Mouse (Mus musculus) frontal cortex, postnatal 14 days (tissue): ENCODE data around the gene Srd5a1.
A peak's percentile ranks its signal among the peaks of the same experiment; 100 is the strongest.
"Not testable (repeated sequence)": the region's sequence is repeated elsewhere in the genome, so short reads cannot be mapped to it uniquely, and the experiment has no call there.

Experiments
- DNase-seq, 2 experiments: peaks; one replicate each; pipeline ENCODE4 v3.0.0; 2022; ENCODE audit warnings: low spot score in 2 of 2

Srd5a1 gene

DNA sequence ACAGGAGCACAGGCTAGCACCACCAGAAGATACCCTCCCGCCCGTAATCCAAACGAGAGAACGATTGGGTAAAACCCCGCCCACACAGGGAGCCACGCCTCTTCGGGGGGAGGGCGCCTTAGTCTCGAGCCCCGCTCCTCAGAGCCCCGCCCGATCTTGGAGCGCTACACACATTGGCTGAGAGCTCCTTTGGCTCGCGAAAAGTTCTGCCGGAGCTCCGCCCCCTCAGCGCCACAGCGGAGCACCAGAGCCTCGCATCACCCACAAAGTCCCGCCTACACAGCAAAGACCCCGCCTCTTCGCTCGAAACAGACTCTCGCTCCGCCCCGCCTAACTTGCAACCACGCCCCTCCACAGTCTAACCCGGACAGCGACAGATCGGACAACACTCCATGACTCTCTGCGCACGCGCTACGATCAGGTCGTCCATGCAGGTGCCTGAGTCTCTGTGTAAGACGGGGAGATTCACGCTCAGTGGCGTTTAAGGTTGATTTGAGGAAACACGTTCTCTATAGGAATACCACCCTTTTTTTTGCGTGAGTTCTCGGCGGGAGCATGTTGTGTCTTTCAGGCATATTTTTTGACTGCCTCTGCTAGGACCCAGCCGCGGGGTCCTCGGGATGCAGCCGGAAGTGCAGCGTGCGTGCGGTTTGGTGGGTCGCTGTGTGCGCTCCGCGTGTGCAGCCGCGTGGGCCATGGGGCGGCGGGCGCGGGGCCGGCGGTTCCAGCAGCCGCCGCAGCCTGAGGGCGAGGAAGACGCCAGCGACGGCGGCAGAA, at the start of gene Srd5a1:
Srd5a1 (minus strand) TSS at position 45 of the 777 bp plus-strand sequence.
- DNase-seq, result peak; percentile 98 to 99

DNA sequence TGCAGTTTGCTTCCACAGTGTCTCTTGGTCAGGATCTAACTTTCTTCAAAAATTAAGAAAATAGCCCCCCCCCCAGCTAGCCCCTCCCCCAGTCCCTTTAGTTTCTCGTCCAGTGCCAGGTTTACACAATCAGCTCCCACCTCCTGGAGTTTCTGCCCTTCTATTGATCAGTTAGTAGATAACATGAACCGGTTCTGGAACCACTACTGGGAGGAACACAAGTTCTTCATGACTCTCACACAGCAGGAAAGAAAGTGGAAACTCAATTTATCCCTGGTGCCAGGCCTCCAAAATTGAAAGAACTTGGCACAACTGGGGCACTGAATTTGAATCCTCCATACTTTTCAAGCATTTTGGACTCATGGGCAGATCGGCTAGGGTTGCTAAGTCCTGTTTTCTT, 43.3 kb upstream of the Srd5a1 start:
- DNase-seq, result no peak

DNA sequence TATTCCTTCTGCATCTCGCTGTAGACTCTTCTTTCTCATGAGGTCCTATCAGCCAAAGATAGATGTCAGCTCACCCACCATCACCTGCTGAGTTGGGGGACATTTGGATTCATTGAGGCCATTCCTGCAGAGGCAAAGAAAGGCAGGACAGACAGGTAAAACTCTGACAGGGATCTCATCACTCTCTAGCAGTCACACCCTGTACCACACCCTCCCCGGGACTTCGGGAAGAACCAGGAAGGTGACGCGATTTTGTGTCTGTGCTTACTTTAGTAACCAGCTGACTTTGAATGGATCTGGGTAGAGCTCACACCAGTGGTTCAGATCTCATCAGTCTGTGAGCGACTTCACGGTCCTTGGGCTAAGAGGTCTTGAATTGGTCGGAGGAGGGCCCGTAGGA, 35.2 kb upstream of the Srd5a1 start:
- no peak for DNase-seq

DNA sequence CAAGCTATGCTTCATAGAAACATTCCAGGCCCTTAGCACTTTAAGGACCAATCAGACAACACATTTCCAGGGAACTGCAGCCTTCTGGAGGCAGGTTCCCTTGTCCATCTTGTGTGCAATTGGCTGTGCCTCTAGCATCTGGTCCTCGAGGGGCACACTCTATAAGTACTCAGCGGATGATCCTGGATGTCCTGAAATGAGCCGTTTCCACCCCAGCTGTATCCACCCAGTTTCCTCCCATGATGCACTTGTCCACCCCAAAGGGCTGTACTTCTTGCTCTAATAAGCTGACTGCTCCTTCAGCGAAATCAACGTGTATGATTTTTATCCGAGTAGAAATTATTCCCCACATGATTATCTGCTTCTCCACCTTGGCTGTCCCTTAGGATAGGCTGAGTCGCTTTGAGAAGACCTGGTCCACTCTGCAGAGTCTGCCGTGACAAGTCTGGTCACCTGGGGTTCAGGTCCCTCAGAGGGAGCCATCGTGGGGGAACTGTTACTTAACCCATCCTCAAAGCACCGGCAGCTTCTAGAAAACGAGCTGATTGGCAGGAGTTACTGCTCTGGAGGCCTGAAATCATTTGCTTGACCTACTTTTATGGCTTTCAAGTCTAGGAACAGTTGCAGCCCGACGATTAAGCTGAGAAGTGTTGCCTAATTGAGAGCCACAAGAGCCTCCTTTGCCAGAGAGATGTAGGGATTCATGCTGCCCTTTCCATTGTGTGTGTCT, 34.6 kb upstream of the Srd5a1 start:
- DNase-seq, result no peak

DNA sequence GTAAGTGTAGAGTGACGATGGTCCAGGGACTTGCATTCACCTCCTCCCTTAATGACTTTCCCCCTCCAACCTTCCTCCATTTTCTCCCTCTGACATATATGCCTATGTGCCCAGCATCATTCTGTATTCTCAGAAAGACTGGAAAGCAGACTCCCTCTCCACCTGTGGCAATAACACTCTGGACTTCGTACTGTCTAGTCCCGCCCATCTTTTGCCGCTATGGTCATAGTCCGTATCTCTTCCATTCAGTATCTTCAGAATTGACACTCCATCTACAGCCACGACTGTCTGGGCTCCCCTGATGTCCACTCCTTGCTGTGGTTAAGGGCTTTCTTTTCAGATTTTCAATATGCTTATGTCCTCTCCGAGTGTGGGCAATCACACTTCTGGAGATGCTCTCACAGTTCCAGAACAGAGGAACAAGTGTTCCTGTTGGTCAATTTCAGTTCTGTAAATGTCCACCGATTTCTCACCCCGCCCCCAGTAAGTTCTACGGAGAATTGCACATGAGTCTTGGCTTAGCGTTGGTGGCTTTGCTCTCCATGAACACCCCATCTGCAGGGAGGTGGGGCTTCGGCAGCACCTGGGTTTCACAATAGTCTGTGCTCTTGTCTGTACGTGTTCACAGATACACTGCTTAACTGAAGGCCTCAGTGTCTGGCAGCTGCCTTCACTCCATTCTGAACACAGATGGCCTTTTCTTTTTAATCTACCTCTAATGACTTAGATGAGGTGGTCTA, 33.4 kb upstream of the Srd5a1 start:
- no peak for DNase-seq

DNA sequence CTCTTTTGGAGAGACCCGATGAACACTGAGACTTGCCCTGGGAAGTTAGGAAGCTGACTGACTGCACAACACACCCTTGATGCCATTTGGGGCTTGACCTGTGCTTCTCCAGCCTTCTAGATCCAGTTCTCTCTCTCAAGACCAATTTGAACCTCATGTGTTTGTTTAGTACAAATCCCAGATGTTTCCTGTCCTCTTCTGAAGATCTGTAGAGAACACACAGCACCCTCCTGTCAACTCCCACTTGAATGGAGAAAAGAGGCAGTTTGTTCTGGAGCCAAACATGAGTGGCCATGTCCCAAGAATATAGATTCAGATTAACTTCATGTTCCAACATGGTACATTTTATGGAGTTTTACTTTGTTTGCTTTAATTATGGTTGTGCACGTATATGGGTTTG, 32.7 kb upstream of the Srd5a1 start:
- no peak for DNase-seq

DNA sequence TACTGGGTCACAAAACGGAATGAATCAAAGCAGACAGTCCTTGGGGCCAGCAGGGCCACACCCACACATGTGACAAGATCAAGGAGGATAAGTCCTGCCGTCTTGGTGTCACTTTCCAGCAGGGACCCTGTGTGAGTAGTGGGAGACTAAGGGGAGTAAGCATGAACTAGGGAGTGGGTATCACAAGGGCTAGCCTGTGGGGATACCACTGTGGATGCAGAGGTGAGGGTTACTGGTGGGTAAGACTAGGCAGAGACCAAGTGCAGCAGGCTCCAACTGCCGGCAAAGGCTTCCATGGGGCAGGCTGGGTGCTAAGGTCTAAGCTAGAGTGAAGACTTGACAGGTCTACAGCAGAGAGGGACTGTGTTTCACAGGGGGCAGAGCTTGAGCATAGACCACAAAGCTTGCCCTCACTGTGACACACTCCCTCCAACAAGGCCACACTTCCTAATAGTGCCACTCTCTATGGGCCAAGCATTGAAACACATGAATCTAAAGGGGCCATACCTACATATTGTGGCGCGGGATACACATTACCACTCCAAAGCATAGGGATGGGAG, 31.5 kb upstream of the Srd5a1 start:
- DNase-seq, result no peak

DNA sequence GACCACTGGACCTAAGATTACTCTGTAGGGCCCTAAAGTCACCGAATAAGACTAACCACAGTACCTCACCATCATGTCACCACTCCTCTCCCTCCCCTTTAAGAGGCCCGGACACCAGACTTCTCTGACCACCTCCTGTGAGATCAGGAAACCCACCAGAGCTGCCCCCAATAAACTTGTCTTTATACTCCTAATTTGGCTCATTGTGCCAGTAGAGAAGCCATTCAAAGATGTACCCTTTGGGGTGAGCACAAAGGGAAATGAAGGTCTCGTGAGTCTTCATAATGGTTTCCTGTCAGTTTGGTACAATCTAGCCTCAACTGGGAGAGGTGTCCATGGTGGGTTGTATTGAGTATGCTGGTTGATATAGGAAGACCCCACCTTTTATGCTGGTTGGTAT, 29.8 kb upstream of the Srd5a1 start:
- no peak for DNase-seq

DNA sequence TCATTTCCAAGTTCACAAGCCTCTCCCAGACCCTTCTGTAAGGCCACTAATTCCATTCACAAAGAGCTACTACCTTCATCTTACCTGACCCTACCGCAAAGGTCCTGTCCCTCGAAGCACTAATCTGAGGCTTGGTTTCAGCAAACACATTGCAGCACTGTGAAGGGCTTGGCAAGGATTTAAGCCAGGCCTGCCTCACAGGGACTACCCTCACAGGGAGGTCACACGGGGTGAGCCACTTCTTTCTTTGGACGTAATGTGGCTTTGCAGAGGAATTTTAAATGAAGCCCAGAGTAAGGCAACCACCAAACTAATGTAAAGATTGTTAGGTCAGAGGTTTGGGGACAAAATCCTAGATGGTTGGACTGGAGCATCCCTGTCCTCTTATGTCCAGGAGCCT, 29.3 kb upstream of the Srd5a1 start:
- no peak for DNase-seq

DNA sequence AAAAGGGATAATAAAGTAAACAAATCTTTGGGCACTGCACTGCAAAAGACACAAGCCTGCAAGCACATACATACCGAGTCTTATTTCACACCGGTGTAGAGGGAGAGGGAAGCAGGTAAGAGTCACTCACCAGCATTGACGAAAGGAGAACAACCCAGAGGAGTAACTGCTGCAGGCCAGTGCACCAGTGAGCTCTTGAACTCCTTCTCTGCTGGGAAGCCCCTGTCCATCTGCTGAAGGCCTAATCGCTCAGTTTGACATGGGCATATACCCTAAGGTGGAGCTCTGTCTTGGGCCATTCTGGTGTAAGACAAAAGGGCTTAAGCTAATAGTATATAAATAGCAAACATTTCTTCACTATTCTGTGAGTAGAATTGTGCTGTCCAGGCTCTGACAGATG, 28.9 kb upstream of the Srd5a1 start:
- no peak for DNase-seq

DNA sequence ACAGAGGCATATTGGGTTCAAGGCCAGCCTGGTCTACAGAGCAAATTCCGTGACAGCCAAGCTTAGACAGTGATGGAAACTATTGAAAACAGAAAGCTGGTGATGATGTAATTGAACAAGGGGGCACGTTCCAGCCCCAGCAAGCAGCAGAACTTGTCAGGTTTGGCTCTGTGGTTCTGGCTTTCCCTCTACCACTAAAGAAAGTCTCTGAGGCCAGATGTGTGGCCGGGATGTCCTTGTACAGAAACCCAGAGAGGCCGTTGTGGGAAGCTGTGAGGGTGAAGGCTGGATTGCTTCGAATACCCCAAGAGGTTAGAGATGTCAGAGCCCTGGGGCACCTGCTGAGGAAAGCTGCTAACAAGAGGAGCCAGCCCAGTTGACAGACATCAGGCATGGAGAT, 28.0 kb upstream of the Srd5a1 start:
- no peak for DNase-seq

DNA sequence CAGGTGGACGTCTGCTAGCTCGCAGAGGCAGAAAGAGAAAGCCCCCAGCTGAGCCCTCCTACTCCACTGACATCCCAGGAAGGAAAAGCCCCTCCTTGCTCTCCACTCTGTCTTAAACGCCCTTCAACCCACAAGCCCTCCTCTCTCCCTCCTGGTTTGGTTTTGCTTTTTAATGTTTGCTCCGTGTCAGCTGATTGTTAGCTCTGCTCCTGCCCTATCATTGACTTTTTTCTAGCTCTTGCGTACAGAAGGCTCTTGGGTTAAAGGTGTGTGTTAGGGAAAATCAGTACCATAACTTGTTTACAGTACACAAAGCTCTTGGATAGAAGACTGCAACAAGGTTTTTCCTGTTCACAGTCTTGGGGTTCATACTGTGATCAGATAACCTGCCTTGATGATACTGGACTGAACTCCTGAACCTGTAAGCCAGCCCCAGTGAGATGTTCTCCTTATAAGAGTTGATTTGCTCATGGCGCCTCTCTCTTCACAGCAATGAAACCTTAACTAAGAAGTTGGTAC, 26.9 kb upstream of the Srd5a1 start:
- DNase-seq, result no peak

DNA sequence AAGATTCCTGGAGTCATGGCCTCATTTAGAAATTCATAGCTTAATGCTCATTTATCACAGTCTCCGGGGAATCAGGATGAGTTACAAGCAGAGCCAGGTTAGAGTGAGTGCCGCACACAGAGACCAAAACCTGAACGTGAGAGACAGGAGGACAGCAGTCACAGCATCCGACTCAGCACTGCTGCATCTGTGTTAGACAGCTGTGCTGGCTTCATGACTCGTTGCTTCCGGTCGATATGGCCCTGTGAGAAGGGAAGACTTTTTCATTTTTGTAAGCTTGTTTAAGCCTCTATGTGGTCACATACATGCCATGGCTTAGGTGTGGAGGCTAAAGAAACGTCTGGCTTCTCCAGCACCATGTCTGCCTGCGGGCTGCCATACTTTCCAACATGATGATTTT, 26.4 kb upstream of the Srd5a1 start:
- no peak for DNase-seq

DNA sequence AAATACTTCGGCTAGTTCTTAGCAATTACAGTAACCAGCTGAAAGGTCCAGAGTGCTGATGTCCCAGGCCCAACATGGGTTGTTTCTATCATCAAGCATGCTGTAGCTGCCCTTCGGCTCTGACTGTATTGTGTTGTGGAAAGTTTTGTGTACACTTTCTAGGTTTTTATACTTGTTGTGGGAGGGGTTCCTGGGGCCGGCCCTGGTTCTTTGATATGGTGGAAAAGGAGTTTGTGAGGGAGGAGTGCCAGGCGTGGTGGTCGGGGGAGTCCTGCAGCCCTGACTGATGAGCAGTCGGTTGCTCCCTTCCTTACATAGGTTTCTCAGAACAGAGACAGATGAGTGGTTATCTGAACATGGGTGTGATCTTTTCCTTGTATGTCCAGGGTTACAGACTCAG, 25.6 kb upstream of the Srd5a1 start:
- no peak for DNase-seq

DNA sequence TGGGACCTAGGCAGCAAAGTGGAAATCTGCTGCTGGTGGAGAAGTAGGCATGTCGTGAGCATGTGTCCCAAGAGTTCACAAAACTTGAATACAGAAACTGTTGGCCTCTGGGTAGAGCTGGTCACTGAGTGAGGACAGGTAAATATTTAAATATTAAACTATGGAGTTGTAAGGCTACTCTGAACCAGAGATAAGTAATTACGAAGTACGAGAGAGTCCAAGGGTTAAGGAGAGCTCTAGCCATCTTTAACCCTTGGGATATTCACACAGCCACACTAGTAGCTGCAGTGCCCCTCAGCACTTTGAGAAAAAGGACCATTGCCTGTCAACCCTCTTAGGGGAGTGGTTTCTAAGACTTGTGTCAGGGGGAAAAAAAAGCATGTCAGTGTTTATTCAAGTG, 25.1 kb upstream of the Srd5a1 start:
- no peak for DNase-seq

DNA sequence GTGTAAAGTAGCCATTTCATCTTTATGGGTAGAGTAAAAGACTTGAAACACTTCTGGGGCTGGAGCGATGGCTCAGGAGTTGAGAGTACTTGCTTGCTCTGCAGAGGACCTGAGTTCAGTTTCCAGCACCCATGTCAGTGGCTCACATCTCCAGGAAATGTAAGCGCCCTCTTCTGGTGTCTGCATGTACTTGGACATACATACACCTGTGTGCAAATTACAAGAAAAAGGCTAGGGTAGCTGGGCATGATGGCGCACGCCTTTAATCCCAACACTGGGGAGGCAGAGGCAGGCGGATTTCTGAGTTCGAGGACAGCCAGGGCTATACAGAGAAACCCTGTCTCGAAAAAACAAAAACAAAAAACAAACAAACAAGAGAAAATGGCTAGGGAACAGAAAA, 24.6 kb upstream of the Srd5a1 start:
- DNase-seq, result not testable (repeated sequence)

DNA sequence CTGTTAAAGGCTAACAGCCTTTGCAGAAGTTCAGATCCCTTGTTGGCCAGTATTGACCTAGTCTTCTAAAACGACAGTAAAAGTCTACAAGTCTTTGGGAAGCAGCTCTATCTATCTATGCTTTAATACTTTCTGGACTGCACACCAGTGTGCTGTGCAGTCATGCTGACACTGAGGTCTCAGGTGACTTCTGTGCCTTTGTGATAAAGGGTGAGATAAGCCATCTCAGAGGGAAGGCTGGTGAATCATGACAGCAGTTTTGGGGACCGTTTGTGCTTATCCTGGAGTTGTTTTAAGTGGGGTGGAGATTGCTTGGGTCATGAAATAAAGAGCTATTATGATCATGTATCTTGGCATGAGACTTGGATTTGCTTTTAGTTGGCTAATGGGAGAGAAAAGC, 22.7 kb upstream of the Srd5a1 start:
- DNase-seq, result no peak

DNA sequence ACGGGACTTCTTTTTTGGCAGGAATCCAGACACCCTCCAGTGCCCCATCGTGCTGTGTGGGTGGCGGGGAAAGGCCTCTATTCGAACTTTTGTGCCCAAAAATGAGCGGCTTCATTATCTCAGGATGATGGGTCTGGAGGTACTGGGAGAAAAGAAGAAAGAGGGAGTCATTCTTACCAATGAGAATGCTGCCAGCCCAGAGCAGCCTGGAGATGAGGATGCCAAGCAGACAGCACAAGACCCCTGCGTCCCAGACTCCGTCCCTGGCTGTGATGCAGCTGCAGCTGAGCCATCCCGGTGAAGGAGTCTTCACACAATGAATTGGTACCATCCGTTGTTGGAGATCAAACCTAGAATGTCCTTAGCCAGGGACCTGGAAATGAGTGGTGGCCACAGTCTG, 22.3 kb upstream of the Srd5a1 start:
- no peak for DNase-seq

DNA sequence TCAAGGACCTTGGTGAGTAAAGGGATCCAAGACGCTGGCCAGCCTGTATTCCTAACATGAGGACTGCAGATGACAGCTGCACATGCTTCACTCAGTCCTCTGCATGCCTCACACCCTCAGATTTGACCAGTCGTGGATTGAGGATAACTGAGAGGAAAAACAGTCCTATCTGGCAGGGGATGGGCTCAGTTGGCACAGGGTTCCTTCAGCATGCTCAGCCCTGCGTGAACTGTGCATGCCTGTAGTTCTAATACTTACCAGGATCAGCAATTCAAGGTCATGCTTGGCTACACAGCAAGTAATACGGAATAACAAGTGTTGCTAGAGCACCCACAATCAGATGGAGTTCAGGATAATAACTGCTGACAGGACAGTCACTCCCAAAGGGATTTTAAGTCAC, 20.4 kb upstream of the Srd5a1 start:
- DNase-seq, result no peak

DNA sequence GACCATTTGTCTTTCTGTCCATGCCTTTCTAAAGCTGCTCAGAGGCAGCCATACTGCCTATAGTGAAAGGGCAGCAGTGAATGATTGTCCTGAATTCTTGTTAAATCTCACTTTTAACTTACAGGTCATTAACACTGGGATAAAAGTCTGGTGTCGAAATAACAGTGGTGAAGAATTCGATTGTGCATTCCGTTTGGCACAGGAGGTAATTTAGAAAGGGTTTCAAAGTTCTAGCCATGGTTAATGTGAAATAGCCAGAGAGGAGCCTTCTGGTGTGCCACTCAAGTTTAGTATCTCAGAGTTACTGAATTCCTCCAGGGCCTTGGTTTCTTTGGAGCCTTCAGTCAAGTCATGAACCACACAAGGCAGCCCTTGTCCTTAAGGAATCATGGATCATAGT, 19.9 kb upstream of the Srd5a1 start:
- DNase-seq, result no peak

DNA sequence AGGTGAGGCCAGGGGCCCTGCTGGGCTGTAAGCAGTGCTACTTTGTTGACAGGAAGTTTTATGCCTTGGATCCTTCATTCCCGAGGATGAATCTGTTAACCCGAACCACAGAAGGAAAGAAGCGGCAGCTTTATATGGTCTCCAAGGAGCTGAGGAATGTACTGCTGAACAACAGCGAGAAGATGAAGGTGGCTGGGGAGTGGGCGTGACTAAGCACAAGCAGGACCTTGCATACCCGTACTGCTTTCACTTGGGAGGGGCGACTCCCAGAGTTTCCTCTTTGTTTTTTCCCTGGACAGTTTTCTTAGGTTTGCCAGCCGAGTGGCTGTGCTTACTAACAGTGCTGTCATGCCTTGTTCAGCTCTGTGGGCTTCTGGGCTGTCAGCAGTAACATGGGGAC, 19.3 kb upstream of the Srd5a1 start:
- DNase-seq, result no peak

DNA sequence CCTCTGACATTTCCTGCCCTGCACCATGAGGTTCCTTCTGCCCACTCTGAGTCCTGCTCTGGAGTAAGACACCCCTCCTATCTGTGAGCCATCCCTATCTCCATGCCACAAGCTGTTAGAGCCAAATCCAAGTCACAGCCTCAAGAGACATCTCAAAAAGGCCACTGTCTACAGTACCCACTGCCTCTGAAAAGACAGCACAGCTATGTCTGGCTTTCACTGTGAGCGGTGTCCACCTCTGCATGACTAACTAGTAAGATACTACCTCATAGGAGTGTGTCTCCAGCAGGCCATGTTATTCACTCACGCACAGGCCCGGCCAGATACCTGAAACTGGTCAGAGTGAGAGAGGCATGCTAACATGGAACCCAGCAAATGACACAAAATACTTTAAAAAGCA, 16.7 kb upstream of the Srd5a1 start:
- no peak for DNase-seq
